ENCODE assay signal across 8 mouse cellular contexts in genomic region chr10:128806086-128806485, GRCm38 (mm10). TPM values are rescaled to one million over a fixed set of nuclear protein-coding genes. Genes with fewer than 3 reads are reported as not detected.
DNase-seq lines count a peak whose midpoint lies in the region; ATAC-seq and TF ChIP-seq lines count a peak whose summit lies in the region.

No protein-coding gene starts in this region.

- TF ChIP-seq CTCF in bone marrow macrophage, adult 2 months (IDR thresholded peaks at IDR 0.05; ENCODE audit: low read depth, low read length): no peak

- H3K9me3 ChIP-seq in kidney, embryonic 14.5 days (ENCODE audit: control insufficient read depth, low read length): no peaks in the 10 kb centered on the region
- no peaks in the 10 kb centered on the region for H3K9me3 ChIP-seq in hindbrain, embryonic 12.5 days (replicated peaks)
- no peaks in the 10 kb centered on the region for H3K9me3 ChIP-seq in midbrain, embryonic 15.5 days

- 56% methylated on average over 6 of the region's 6 CpGs for WGBS in kidney, embryonic 14.5 days
- WGBS in hindbrain, embryonic 12.5 days: 56% methylated on average over 6 of the region's 6 CpGs
- 54% methylated on average over 6 of the region's 6 CpGs for whole genome bisulfite sequencing in midbrain, embryonic 15.5 days

- peak overlapping the region; percentile 85 for H3K4me3 ChIP-seq in kidney, embryonic 14.5 days (ENCODE audit: low read length)
- peak overlapping the region; percentile 84 for H3K4me3 ChIP-seq in bone marrow macrophage, adult 2 months (ENCODE audit: insufficient read depth, low read length)
- peak overlapping the region; percentile 79 for H3K4me3 ChIP-seq in hindbrain, embryonic 12.5 days
- H3K4me3 ChIP-seq in midbrain, embryonic 15.5 days: peak overlapping the region; percentile 96

- H3K9ac ChIP-seq in kidney, embryonic 14.5 days (ENCODE audit: low read depth, low read length): peak overlapping the region; percentile 83
- peak overlapping the region; percentile 61 for H3K9ac ChIP-seq in hindbrain, embryonic 12.5 days
- peak overlapping the region; percentile 82 for H3K9ac ChIP-seq in midbrain, embryonic 15.5 days

- ATAC-seq in kidney, embryonic 14.5 days (ENCODE audit: low FRiP score, low TSS enrichment): no peak
- ATAC-seq in hindbrain, embryonic 12.5 days (ENCODE audit: low FRiP score): no peak
- no peak for ATAC-seq in midbrain, embryonic 15.5 days (replicated peaks)

- H3K36me3 ChIP-seq in kidney, embryonic 14.5 days (ENCODE audit: control insufficient read depth, insufficient read depth, low read length): peaks cover 16% of the 10 kb centered on the region; the same call in 1 of the 2 replicates
- H3K36me3 ChIP-seq in hindbrain, embryonic 12.5 days: peaks cover 16% of the 10 kb centered on the region
- H3K36me3 ChIP-seq in midbrain, embryonic 15.5 days (replicated peaks): no peaks in the 10 kb centered on the region; the same call in 1 of the 2 replicates

- TF ChIP-seq POLR2A in bone marrow macrophage, adult 2 months (IDR thresholded peaks at IDR 0.05; ENCODE audit: borderline replicate concordance, low read depth, low read length): no peak

- no peaks in the 10 kb centered on the region for H3K27me3 ChIP-seq in kidney, embryonic 14.5 days (ENCODE audit: control insufficient read depth, insufficient read depth, low read length)
- H3K27me3 ChIP-seq in hindbrain, embryonic 12.5 days: no peaks in the 10 kb centered on the region
- no peaks in the 10 kb centered on the region for H3K27me3 ChIP-seq in midbrain, embryonic 15.5 days (replicated peaks)

- peak overlapping the region; percentile 98; the same call in 1 of the 2 replicates for H3K27ac ChIP-seq in kidney, embryonic 14.5 days (ENCODE audit: low read depth, low read length)
- no peak overlapping the region for H3K27ac ChIP-seq in bone marrow macrophage, adult 2 months (ENCODE audit: insufficient read depth, low read depth, low read length)
- H3K27ac ChIP-seq in hindbrain, embryonic 12.5 days: 0 out of 2 replicates have a peak overlapping the region, but pooled peaks have one; percentile 97
- H3K27ac ChIP-seq in midbrain, embryonic 15.5 days: peak overlapping the region; percentile 97

- DNase-seq in kidney, postnatal 4 days: no peak
- no peak for DNase-seq in B cell, adult 2 months
- DNase-seq in layer of hippocampus, postnatal 36 days: no peak
- DNase-seq in urinary bladder, postnatal 25 days (ENCODE audit: low spot score): no peak

- H3K4me1 ChIP-seq in kidney, embryonic 14.5 days (ENCODE audit: control insufficient read depth, insufficient read depth, low read length): peaks cover 36% of the 10 kb centered on the region
- H3K4me1 ChIP-seq in bone marrow macrophage, adult 2 months (ENCODE audit: control insufficient read depth, insufficient read depth, low read length): peaks cover 29% of the 10 kb centered on the region
- peaks cover 51% of the 10 kb centered on the region for H3K4me1 ChIP-seq in hindbrain, embryonic 12.5 days
- H3K4me1 ChIP-seq in midbrain, embryonic 15.5 days: peaks cover 65% of the 10 kb centered on the region

- peak overlapping the region; percentile 59 for H3K4me2 ChIP-seq in kidney, embryonic 14.5 days (replicated peaks; ENCODE audit: low read depth, low read length)
- H3K4me2 ChIP-seq in hindbrain, embryonic 12.5 days (replicated peaks): peak overlapping the region; percentile 65
- peak overlapping the region; percentile 89 for H3K4me2 ChIP-seq in midbrain, embryonic 15.5 days

RNA-seq across cellular contexts. Expression of gene Tmem198b, which starts 1.9 kb away (rescaled TPM):
- 14.6 and 15.9 TPM in 2 replicates for polyA plus RNA-seq in kidney, embryonic 14.5 days (2014; fragmentation: Nextera tagmentation; extraction: Ambion mirVana)
- polyA plus RNA-seq in bone marrow macrophage, adult 2 months (2012; ENCODE audit: insufficient read depth, insufficient read length, missing spikeins): 14.3 and 18.0 TPM in 2 replicates
- 20.5 and 21.4 TPM in 2 replicates for polyA plus RNA-seq in hindbrain, embryonic 12.5 days (2016; fragmentation: Nextera tagmentation; extraction: Ambion mirVana)
- 16.0 and 17.6 TPM in 2 replicates for polyA plus RNA-seq in midbrain, embryonic 15.5 days (2015; fragmentation: Nextera tagmentation; extraction: Ambion mirVana)
- total RNA-seq in layer of hippocampus, postnatal 36 days (2021): 10 to 100 TPM in 1 of 2 experiments, 1 to 10 TPM in 1; 8.4 to 10.6 TPM

RNA-seq across cellular contexts. Expression of gene Dnajc14, which starts 2.2 kb away (rescaled TPM):
- polyA plus RNA-seq in kidney, embryonic 14.5 days (2014; fragmentation: Nextera tagmentation; extraction: Ambion mirVana): 25.8 and 36.9 TPM in 2 replicates
- polyA plus RNA-seq in bone marrow macrophage, adult 2 months (2012; ENCODE audit: insufficient read depth, insufficient read length, missing spikeins): 65.2 and 65.7 TPM in 2 replicates
- 61.1 and 64.1 TPM in 2 replicates for polyA plus RNA-seq in hindbrain, embryonic 12.5 days (2016; fragmentation: Nextera tagmentation; extraction: Ambion mirVana)
- polyA plus RNA-seq in midbrain, embryonic 15.5 days (2015; fragmentation: Nextera tagmentation; extraction: Ambion mirVana): 59.4 and 60.8 TPM in 2 replicates
- 10 to 100 TPM; 65.3 to 69.1 TPM for total RNA-seq in layer of hippocampus, postnatal 36 days (2021)

RNA-seq across cellular contexts. Expression of gene Sarnp, which starts 11.0 kb away (rescaled TPM):
- polyA plus RNA-seq in kidney, embryonic 14.5 days (2014; fragmentation: Nextera tagmentation; extraction: Ambion mirVana): 219 and 284 TPM in 2 replicates
- polyA plus RNA-seq in bone marrow macrophage, adult 2 months (2012; ENCODE audit: insufficient read depth, insufficient read length, missing spikeins): 62.2 and 81.9 TPM in 2 replicates
- polyA plus RNA-seq in hindbrain, embryonic 12.5 days (2016; fragmentation: Nextera tagmentation; extraction: Ambion mirVana): 196 and 204 TPM in 2 replicates
- polyA plus RNA-seq in midbrain, embryonic 15.5 days (2015; fragmentation: Nextera tagmentation; extraction: Ambion mirVana): 145 and 155 TPM in 2 replicates
- total RNA-seq in layer of hippocampus, postnatal 36 days (2021): 10 to 100 TPM; 38.9 to 39.5 TPM

RNA-seq across cellular contexts. Expression of gene Ormdl2, which starts 15.4 kb away (rescaled TPM):
- polyA plus RNA-seq in kidney, embryonic 14.5 days (2014; fragmentation: Nextera tagmentation; extraction: Ambion mirVana): 86.6 and 106 TPM in 2 replicates
- polyA plus RNA-seq in bone marrow macrophage, adult 2 months (2012; ENCODE audit: insufficient read depth, insufficient read length, missing spikeins): 78.1 and 83.5 TPM in 2 replicates
- polyA plus RNA-seq in hindbrain, embryonic 12.5 days (2016; fragmentation: Nextera tagmentation; extraction: Ambion mirVana): 26.3 and 41.4 TPM in 2 replicates
- 21.9 and 22.7 TPM in 2 replicates for polyA plus RNA-seq in midbrain, embryonic 15.5 days (2015; fragmentation: Nextera tagmentation; extraction: Ambion mirVana)
- 1 to 10 TPM; 8.9 to 9.8 TPM for total RNA-seq in layer of hippocampus, postnatal 36 days (2021)

RNA-seq across cellular contexts. Expression of gene Mmp19, which starts 15.4 kb away (rescaled TPM):
- 0.24 and 0.60 TPM in 2 replicates for polyA plus RNA-seq in kidney, embryonic 14.5 days (2014; fragmentation: Nextera tagmentation; extraction: Ambion mirVana)
- 26.8 and 28.3 TPM in 2 replicates for polyA plus RNA-seq in bone marrow macrophage, adult 2 months (2012; ENCODE audit: insufficient read depth, insufficient read length, missing spikeins)
- 0.27 and 0.63 TPM in 2 replicates for polyA plus RNA-seq in hindbrain, embryonic 12.5 days (2016; fragmentation: Nextera tagmentation; extraction: Ambion mirVana)
- polyA plus RNA-seq in midbrain, embryonic 15.5 days (2015; fragmentation: Nextera tagmentation; extraction: Ambion mirVana): 0.58 and 0.79 TPM in 2 replicates
- total RNA-seq in layer of hippocampus, postnatal 36 days (2021): under 1 TPM; 0.20 to 0.46 TPM
